7 mouse cellular contexts compared by ENCODE assay signal in the genomic region with DNA sequence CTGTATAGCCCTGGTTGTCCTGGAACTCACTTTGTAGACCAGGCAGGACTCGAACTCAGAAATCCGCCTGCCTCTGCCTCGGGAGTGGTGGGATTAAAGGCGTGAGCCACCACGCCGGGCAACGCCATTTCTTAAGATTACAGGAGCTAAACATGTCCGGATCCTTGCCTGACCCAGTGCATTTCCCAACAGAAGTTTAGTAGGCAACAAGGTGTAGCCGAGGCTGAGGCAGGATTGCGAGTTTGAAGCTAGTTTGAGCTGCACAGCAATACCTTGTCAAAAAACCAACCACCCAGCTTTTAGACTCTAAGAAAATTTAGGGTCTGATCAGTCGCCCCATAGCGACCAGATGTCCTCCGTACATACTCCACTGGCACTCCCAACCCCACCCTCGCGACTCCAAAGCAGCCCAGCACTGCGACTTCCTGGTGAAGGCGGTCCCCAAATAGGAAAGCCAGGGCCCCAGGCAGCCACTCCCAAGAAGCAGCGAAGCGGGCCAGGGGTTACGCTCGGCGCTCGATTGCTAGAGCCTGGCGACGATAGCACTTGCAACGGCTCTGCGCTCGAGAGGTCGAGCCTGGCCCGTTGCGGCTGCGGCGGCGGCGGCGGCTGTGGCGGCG. TPM values are rescaled to one million over a fixed set of nuclear protein-coding genes. Genes with fewer than 3 reads are reported as not detected.
DNase-seq lines count a peak whose midpoint lies in the region; ATAC-seq and TF ChIP-seq lines count a peak whose summit lies in the region.

Gene Kat14, plus strand, starts transcription at position 584 of the 620 bp plus-strand sequence.
Gene Pet117, plus strand, starts transcription at position 597 of the 620 bp plus-strand sequence.

- peak within 1 kb of the TSS; percentile 87 for H3K9ac ChIP-seq in intestine, embryonic 16.5 days (ENCODE audit: low read depth, low read length)
- peak within 1 kb of the TSS; percentile 86 for H3K9ac ChIP-seq in midbrain, embryonic 12.5 days (replicated peaks)

- H3K36me3 ChIP-seq in intestine, embryonic 16.5 days (ENCODE audit: control insufficient read depth, insufficient read depth, low read length): peaks cover 1% of the 10 kb centered on the region; the same call in 1 of the 2 replicates
- H3K36me3 ChIP-seq in midbrain, embryonic 12.5 days: peaks cover 6% of the 10 kb centered on the region
- H3K36me3 ChIP-seq in small intestine, adult 2 months (ENCODE audit: control insufficient read depth, insufficient read depth, low read length): peaks cover 6% of the 10 kb centered on the region

- peak; percentile 79 for TF ChIP-seq POLR2A in small intestine, adult 2 months (IDR thresholded peaks at IDR 0.05; ENCODE audit: low read depth, low read length)

- DNase-seq in adrenal gland, postnatal 10 days: peak; percentile 97
- peak; percentile 96 for DNase-seq in embryo, embryonic 9.5 days (ENCODE audit: extremely low spot score)
- DNase-seq in gastrocnemius, postnatal 4 days (ENCODE audit: low spot score in 2 of 2): peak; percentile 81 to 97
- peak; percentile 94 for DNase-seq in left cerebral cortex, postnatal 4 days

- no peaks in the 10 kb centered on the region for H3K9me3 ChIP-seq in intestine, embryonic 16.5 days (ENCODE audit: control insufficient read depth, low read length)
- no peaks in the 10 kb centered on the region for H3K9me3 ChIP-seq in midbrain, embryonic 12.5 days

- TF ChIP-seq CTCF in small intestine, adult 2 months (IDR thresholded peaks at IDR 0.05; ENCODE audit: extremely low read depth, insufficient read length, insufficient replicate concordance, low read depth, low read length): no peak

- peak within 1 kb of the TSS; percentile 94 for H3K27ac ChIP-seq in intestine, embryonic 16.5 days (ENCODE audit: low read length)
- H3K27ac ChIP-seq in midbrain, embryonic 12.5 days (replicated peaks): peak within 1 kb of the TSS; percentile 96
- peak within 1 kb of the TSS; percentile 86 for H3K27ac ChIP-seq in small intestine, adult 2 months (ENCODE audit: insufficient read depth, low read depth, low read length)

- intact Hi-C loops in left cerebral cortex, postnatal 4 days (cut with DNase I): no loop called here

- ATAC-seq in intestine, embryonic 16.5 days: peak; percentile 98
- peak; percentile 96 for ATAC-seq in midbrain, embryonic 12.5 days (ENCODE audit: low FRiP score, low read depth)

- H3K4me2 ChIP-seq in intestine, embryonic 16.5 days (ENCODE audit: low read depth, low read length): peak within 1 kb of the TSS; percentile 62
- peak within 1 kb of the TSS; percentile 72 for H3K4me2 ChIP-seq in midbrain, embryonic 12.5 days (replicated peaks)

- peak within 1 kb of the TSS; percentile 78 for H3K4me3 ChIP-seq in intestine, embryonic 16.5 days (ENCODE audit: low read length)
- peak within 1 kb of the TSS; percentile 77 for H3K4me3 ChIP-seq in midbrain, embryonic 12.5 days
- H3K4me3 ChIP-seq in small intestine, adult 2 months (ENCODE audit: low read depth, low read length): peak within 1 kb of the TSS; percentile 100

- WGBS in intestine, embryonic 16.5 days: 5% methylated on average over 38 of the region's 38 CpGs
- 6% methylated on average over 38 of the region's 38 CpGs for WGBS in midbrain, embryonic 12.5 days
- 3% methylated on average over 38 of the region's 38 CpGs for WGBS in small intestine, adult 2 months

- no peaks in the 10 kb centered on the region for H3K27me3 ChIP-seq in intestine, embryonic 16.5 days (replicated peaks; ENCODE audit: control insufficient read depth, insufficient read depth, low read length)
- no peaks in the 10 kb centered on the region for H3K27me3 ChIP-seq in midbrain, embryonic 12.5 days
- H3K27me3 ChIP-seq in small intestine, adult 2 months (ENCODE audit: control insufficient read depth, insufficient read depth, low read length): no peaks in the 10 kb centered on the region

- H3K4me1 ChIP-seq in intestine, embryonic 16.5 days (ENCODE audit: control insufficient read depth, insufficient read depth, low read length): peaks cover 9% of the 10 kb centered on the region; the same call in 1 of the 2 replicates
- H3K4me1 ChIP-seq in midbrain, embryonic 12.5 days: peaks cover 7% of the 10 kb centered on the region
- 0 out of 2 replicates have a peak, but pooled peaks cover 3% of the 10 kb centered on the region for H3K4me1 ChIP-seq in small intestine, adult 2 months (ENCODE audit: control insufficient read depth, insufficient read depth, insufficient read length, low read length)

RNA-seq across cellular contexts. Expression of gene Kat14, which starts in this region (rescaled TPM):
- total RNA-seq in adrenal gland, postnatal 10 days (2021): 10 to 100 TPM; 23.8 to 28.8 TPM
- total RNA-seq in gastrocnemius, postnatal 4 days (2021): 10 to 100 TPM; 33.1 to 37.6 TPM
- polyA plus RNA-seq in intestine, embryonic 16.5 days (2015; fragmentation: Nextera tagmentation; extraction: Ambion mirVana): 44.7 and 45.5 TPM in 2 replicates
- total RNA-seq in left cerebral cortex, postnatal 4 days (2021): 10 to 100 TPM; 21.2 to 24.1 TPM
- polyA plus RNA-seq in midbrain, embryonic 12.5 days (2016; fragmentation: Nextera tagmentation; extraction: Ambion mirVana): 46.0 and 47.1 TPM in 2 replicates
- polyA plus RNA-seq in small intestine, adult 2 months (2012; rRNA removed): 16.8 and 28.1 TPM in 2 replicates

RNA-seq across cellular contexts. Expression of gene Pet117, which starts in this region (rescaled TPM):
- 1 to 10 TPM; 5.9 to 8.6 TPM for total RNA-seq in adrenal gland, postnatal 10 days (2021)
- 10 to 100 TPM in 1 of 2 experiments, 1 to 10 TPM in 1; 8.0 to 11.7 TPM for total RNA-seq in gastrocnemius, postnatal 4 days (2021)
- 1.3 and 4.2 TPM in 2 replicates for polyA plus RNA-seq in intestine, embryonic 16.5 days (2015; fragmentation: Nextera tagmentation; extraction: Ambion mirVana)
- 1 to 10 TPM; 4.4 to 5.9 TPM for total RNA-seq in left cerebral cortex, postnatal 4 days (2021)
- not detected in 2 replicates for polyA plus RNA-seq in midbrain, embryonic 12.5 days (2016; fragmentation: Nextera tagmentation; extraction: Ambion mirVana)
- polyA plus RNA-seq in small intestine, adult 2 months (2012; rRNA removed): not detected in 2 replicates

Comparison
In these comparisons a context has a peak if more than half of its experiments do, and no peak if none do; other contexts are left out.
1. Peak in every context shown above with its lines: DNase-seq, ATAC-seq, H3K4me3 ChIP-seq and H3K27ac ChIP-seq.